Mouse (Mus musculus) forebrain, embryonic 13.5 days (tissue): Measurements from ENCODE around the gene Fam172a. TPM values are rescaled to one million over a fixed set of nuclear protein-coding genes. Genes with fewer than 3 reads are reported as not detected.

Source experiments
- ATAC-seq: fragments of 200-750 bp; cut with Nextera tagmentation; 2 replicates; pipeline ENCODE4 v1.8.0; 2017
- H3K27ac ChIP-seq: fragments of 300-500 bp; sonication (generic); 2 replicates; pipeline ENCODE4 v1.5.1; 2015; ENCODE audit warnings: inconsistent platforms, mild to moderate bottlenecking, moderate library complexity
- H3K27me3 ChIP-seq: fragments of 300-500 bp; sonication (generic); 2 replicates; pipeline ENCODE4 v1.6.1; 2015; ENCODE audit warnings: mild to moderate bottlenecking, inconsistent platforms
- H3K36me3 ChIP-seq: fragments of 300-500 bp; sonication (generic); 2 replicates; pipeline ENCODE4 v1.6.1; 2015; ENCODE audit warnings: mild to moderate bottlenecking, inconsistent platforms; ENCODE audit not compliant: poor library complexity, severe bottlenecking
- H3K4me1 ChIP-seq: fragments of 300-500 bp; sonication (generic); 2 replicates; pipeline ENCODE4 v1.6.1; 2015; ENCODE audit warnings: inconsistent platforms
- H3K4me2 ChIP-seq: fragments of 300-500 bp; sonication (generic); 2 replicates; pipeline ENCODE4 v1.6.1; 2015; ENCODE audit warnings: inconsistent platforms, mild to moderate bottlenecking, moderate library complexity
- H3K4me3 ChIP-seq: fragments of 300-500 bp; sonication (generic); 2 replicates; pipeline ENCODE4 v1.5.1; 2015; ENCODE audit warnings: mild to moderate bottlenecking, inconsistent platforms
- H3K9ac ChIP-seq: fragments of 300-500 bp; sonication (generic); 2 replicates; pipeline ENCODE4 v1.6.1; 2015; ENCODE audit warnings: mild to moderate bottlenecking, inconsistent platforms
- H3K9me3 ChIP-seq: fragments of 300-500 bp; sonication (generic); replicated peaks from 2 replicates; pipeline ENCODE4 v1.6.1; 2016; ENCODE audit warnings: inconsistent platforms
- WGBS: fragments of 180-500 bp; shearing (Covaris S2); methylation state at CpG from one replicate; pipeline ENCODE4 v1.1.7; 2015; 5-methylcytosine and 5-hydroxymethylcytosine counted together
- polyA plus RNA-seq: library from polyadenylated mRNA; unstranded; fragments of >200 nt; fragmentation: Nextera tagmentation; extraction: Ambion mirVana; gene quantifications from 2 replicates; pipeline ENCODE4 v1.2.1, GENCODE M21; 2015

Gene Fam172a
- polyA plus RNA-seq, 1 experiment from 2014 or later, result 54.8 TPM

DNA sequence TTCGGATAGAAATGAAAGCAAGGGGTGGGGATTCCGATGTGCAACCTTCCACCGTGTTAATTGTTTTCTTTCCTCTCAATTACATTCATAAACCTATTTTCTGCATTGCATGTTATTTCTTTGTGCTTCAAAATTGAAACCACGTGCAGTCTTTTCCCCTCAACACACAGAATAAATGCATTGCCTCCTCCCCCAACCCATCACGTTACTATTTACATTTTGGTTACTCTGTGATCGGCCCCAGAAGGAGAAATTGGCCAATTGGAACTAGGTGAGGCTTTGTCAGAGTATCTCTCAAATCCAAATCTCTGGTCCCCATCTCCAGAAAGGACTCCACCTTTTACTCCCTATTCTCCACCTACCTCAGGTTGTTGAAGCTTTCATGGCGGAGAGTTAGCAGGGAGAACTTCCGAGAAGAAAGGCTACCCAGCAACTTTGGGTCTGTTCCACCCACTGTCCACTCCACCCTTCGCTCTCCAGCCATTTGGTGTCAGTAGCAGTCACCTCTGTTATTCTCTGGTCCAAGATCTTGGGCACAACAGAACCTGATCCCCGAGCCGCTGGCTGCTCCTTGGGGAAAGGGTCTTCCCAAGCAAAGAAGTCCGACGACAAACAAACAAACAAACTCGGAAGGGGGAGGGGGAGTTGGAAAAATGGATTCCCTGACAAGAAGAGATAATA is 483.1 kb downstream of the Fam172a start:
- H3K36me3 ChIP-seq, result peaks cover 31% of the 10 kb centered on the region
- no peak for ATAC-seq
- 6% methylated on average over 14 of the region's 14 CpGs for WGBS
- peak overlapping the region; percentile 65 for H3K4me2 ChIP-seq
- peak overlapping the region; percentile 97 for H3K27ac ChIP-seq
- H3K9ac ChIP-seq, result peak overlapping the region; percentile 77
- no peaks in the 10 kb centered on the region for H3K9me3 ChIP-seq
- H3K4me3 ChIP-seq, result peak overlapping the region; percentile 23
- H3K27me3 ChIP-seq, result peaks cover 67% of the 10 kb centered on the region
- peaks cover 70% of the 10 kb centered on the region for H3K4me1 ChIP-seq

GRCm38 (mm10) chr13:78186340-78186946 is 484.6 kb downstream of the Fam172a start:
- Histone ChIP-seq H3K9ac (peak overlapping the region; percentile 60), H3K9me3 (no peaks in the 10 kb centered on the region), H3K27me3 (peaks cover 75% of the 10 kb centered on the region), H3K27ac (peak overlapping the region; percentile 97), H3K4me1 (peaks cover 76% of the 10 kb centered on the region), H3K4me2 (peak overlapping the region; percentile 65), H3K36me3 (peaks cover 46% of the 10 kb centered on the region), H3K4me3 (no peak overlapping the region)
- no peak for ATAC-seq
- WGBS, result 13% methylated on average over 12 of the region's 12 CpGs

DNA sequence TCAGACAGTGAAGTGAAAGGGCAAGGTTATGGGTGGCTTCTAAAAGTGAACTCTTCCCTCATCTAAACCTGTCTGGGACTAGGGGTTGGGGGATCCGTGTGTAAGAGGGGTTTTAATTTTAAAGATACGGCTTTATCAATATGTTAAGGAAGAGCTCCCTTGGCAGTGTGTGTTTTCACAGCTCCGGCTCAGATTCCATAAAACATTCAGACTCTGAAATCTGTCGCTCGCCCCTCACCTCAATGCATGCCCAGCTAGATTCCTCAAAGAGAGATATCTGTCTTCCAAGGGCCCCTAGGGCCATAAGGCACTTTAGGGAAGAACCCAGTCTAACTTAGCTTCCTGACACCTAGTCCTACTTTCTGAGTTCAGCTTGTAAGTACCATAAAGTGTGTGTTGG is 486.0 kb downstream of the Fam172a start:
- no peak for ATAC-seq
- H3K4me1 ChIP-seq, result peaks cover 81% of the 10 kb centered on the region

DNA sequence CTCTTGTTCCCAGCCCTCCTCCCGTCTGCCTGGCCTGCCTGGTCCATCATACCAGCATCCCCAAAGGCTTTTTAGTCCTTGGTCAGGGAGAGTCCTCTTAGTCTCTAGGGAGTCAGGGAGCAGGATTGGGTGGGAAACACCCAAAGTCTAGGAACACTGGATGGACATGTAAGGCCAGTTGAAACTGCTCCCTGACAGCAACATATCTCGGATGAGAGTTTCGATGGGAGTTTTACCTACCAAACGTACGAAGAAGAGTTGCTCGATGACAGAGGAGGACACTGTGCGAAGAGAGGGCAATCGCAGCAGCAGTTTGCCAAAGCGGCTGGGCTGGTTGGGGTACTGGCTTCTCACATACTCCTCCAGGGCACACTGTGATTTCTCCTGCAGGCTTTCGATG is 487.8 kb downstream of the Fam172a start:
- WGBS, result 19% methylated on average over 10 of the region's 10 CpGs
- peak overlapping the region; percentile 76 for H3K4me2 ChIP-seq
- H3K27me3 ChIP-seq, result peaks cover 65% of the 10 kb centered on the region
- peak overlapping the region; percentile 100 for H3K9ac ChIP-seq
- peaks cover 74% of the 10 kb centered on the region for H3K4me1 ChIP-seq
- H3K36me3 ChIP-seq, result peaks cover 58% of the 10 kb centered on the region
- H3K4me3 ChIP-seq, result peak overlapping the region; percentile 95
- H3K9me3 ChIP-seq, result no peaks in the 10 kb centered on the region
- ATAC-seq, result no peak
- H3K27ac ChIP-seq, result peak overlapping the region; percentile 86

More for the DNA sequence above, 486.0 kb downstream of the Fam172a start:
- peaks cover 72% of the 10 kb centered on the region for H3K27me3 ChIP-seq
- no peaks in the 10 kb centered on the region for H3K9me3 ChIP-seq
- 45% methylated on average over 5 of the region's 5 CpGs for WGBS
- peak overlapping the region; percentile 18 for H3K4me3 ChIP-seq
- peak overlapping the region; percentile 97 for H3K27ac ChIP-seq
- H3K9ac ChIP-seq, result peak overlapping the region; percentile 60
- peaks cover 51% of the 10 kb centered on the region for H3K36me3 ChIP-seq
- H3K4me2 ChIP-seq, result peak overlapping the region; percentile 55

DNA sequence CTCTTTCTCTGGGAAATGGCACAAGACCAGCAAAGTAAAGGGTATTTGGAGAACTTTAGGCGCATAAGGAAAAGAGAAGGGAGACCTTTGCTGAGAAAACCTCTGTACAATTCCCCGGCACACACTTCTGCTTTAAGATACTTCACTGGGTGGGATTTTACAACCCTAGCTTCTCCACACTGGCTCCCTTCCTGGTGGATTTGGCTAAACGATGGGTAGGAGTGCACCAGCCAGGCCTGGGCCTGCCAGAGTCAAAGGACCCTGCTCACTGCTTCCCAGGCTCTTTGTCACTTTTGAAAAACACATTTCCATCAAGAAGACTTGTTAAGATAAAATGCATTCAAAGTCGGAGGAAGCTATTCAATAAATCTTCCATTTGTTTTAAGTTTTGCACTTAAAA is 491.4 kb downstream of the Fam172a start:
- H3K4me3 ChIP-seq, result peak overlapping the region; percentile 95
- H3K36me3 ChIP-seq, result peaks cover 51% of the 10 kb centered on the region
- no peak for ATAC-seq
- peak overlapping the region; percentile 76 for H3K4me2 ChIP-seq
- H3K9ac ChIP-seq, result peak overlapping the region; percentile 100
- 20% methylated on average over 4 of the region's 4 CpGs for WGBS
- H3K4me1 ChIP-seq, result peaks cover 38% of the 10 kb centered on the region
- peaks cover 44% of the 10 kb centered on the region for H3K27me3 ChIP-seq
- peak overlapping the region; percentile 97 for H3K27ac ChIP-seq
- H3K9me3 ChIP-seq, result no peaks in the 10 kb centered on the region

DNA sequence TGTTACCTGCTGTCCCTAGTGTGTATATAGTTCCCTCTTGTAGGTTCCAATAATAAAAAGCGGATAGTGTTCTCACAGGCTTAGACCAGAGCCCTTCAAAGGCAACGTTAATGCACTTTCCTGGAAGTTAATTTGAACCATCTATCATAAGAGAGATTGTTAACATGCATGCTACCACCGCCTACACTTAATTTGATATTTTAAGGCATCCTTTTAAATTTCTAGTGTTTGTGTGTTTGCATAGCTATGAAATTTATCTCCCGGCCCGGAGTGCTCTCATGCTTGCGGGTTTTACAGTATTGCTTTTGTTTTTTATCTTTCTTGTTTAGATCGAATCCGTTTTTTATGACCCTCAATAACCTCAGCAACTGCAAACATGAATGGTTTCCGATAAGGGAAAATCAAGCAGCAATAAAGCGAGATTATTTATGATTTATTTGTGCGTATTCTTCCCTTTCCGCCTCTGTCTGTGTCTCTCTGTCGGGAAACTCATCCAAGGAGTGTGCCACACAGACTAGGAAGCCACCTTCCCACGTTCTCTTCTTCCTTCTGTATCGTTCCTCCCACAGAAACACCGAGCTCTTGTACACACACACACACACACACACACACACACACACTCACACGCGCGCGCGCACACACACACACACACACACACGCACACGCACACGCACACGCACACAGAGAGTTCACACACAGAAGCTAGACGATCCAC is 492.5 kb downstream of the Fam172a start:
- no peaks in the 10 kb centered on the region for H3K9me3 ChIP-seq
- peaks cover 32% of the 10 kb centered on the region for H3K4me1 ChIP-seq
- peaks cover 45% of the 10 kb centered on the region for H3K36me3 ChIP-seq
- peak overlapping the region; percentile 95 for H3K4me3 ChIP-seq
- peaks cover 39% of the 10 kb centered on the region for H3K27me3 ChIP-seq
- H3K9ac ChIP-seq, result peak overlapping the region; percentile 100
- WGBS, result 8% methylated on average over 21 of the region's 26 CpGs
- ATAC-seq, result no peak
- H3K4me2 ChIP-seq, result peak overlapping the region; percentile 76
- peak overlapping the region; percentile 97 for H3K27ac ChIP-seq

GRCm38 (mm10) chr13:78194850-78195600 is 493.2 kb downstream of the Fam172a start:
- Histone ChIP-seq H3K4me1 (peaks cover 31% of the 10 kb centered on the region), H3K4me2 (peak overlapping the region; percentile 76), H3K9ac (peak overlapping the region; percentile 100), H3K36me3 (peaks cover 38% of the 10 kb centered on the region), H3K27me3 (peaks cover 34% of the 10 kb centered on the region), H3K27ac (peak overlapping the region; percentile 97), H3K9me3 (no peaks in the 10 kb centered on the region), H3K4me3 (peak overlapping the region; percentile 95)
- peak; percentile 5; the same call in 1 of the 2 replicates for ATAC-seq
- under 1% methylated on average over 61 of the region's 64 CpGs for WGBS

DNA sequence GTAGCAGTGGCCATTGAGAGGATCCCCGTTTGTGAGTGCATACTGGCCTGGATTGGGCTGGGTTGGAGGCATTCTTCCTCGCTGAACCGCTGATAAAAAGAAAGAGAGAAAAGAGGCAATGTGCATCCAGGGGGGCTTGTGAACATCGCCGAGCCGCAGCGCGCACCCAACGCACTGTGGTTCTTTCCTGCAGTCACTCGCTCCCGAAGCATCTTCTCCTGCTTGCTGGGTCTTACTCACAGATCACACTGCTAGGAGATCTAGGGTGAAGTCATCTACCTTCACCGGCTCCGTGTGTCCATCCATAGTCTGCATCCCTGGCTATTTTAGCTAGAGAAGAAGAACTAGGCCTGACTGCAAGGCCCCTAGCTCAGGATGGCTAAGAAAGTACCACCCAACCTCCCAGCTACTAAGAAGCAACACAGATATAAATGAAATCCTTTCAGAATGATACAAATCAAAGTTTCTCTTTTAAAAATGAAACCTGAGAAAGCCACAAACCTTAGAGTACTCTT is 493.8 kb downstream of the Fam172a start:
- Histone ChIP-seq H3K9ac (peak overlapping the region; percentile 100), H3K36me3 (peaks cover 32% of the 10 kb centered on the region), H3K27ac (peak overlapping the region; percentile 97), H3K27me3 (peaks cover 27% of the 10 kb centered on the region), H3K4me2 (peak overlapping the region; percentile 76), H3K4me3 (peak overlapping the region; percentile 95), H3K4me1 (peaks cover 25% of the 10 kb centered on the region), H3K9me3 (no peaks in the 10 kb centered on the region)
- ATAC-seq, result no peak
- 3% methylated on average over 13 of the region's 13 CpGs for WGBS

DNA sequence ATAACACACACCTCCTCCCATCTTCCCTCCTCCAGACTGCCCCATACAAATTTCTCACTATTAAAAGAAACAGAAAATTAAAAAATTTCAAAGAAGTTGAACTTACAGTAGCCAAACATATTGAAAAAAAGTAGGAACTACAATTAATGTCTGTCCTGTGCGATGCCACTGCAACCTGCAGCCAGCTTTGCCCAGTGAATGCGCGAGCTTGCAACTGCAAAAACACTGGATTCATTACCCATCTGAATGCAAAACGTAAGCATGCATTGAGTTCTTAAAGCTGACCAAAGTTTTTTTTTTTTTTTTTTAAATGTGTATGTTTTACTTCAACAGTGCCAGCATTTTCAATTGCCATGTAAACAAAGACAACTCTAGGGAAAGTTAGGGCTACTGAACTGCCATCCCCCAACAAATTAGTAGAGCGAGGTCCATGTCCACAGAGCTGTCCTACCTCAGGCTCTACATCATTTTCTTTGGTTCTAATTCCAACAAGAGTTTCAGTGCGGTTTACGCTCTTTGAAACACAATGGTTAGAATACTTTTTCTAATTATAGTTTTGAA is 494.5 kb downstream of the Fam172a start:
- Histone ChIP-seq H3K9ac (peak overlapping the region; percentile 100), H3K4me3 (peak overlapping the region; percentile 95), H3K27ac (peak overlapping the region; percentile 97), H3K4me1 (peaks cover 18% of the 10 kb centered on the region), H3K27me3 (peaks cover 21% of the 10 kb centered on the region), H3K9me3 (no peaks in the 10 kb centered on the region), H3K4me2 (peak overlapping the region; percentile 76), H3K36me3 (peaks cover 25% of the 10 kb centered on the region)
- 5% methylated on average over 7 of the region's 7 CpGs for WGBS
- no peak for ATAC-seq

DNA sequence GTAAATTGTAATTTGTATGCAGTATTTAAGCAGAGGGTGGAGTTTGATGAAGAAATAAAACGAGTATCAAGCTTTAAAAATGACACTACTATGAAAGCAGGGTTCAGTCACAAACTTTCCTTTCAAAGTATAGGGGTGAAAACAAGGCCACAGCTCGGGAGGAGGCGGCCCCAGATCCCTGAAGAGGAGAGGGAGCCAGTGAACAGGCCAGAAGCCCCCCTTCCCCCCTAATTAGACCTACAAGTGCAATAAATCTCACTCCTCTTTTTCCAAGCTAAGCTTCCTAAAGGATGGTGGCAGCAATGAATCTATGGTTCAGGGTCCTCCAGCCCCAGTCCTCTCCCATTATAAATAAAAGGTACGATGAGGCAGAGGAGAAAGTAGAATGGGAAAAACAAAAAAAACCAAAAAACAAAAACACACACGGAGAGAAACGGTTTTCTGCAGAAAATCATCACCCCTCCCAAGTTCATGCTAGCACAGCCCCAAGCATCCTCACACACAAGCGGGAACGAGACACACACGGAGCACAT is 495.5 kb downstream of the Fam172a start:
- Histone ChIP-seq H3K36me3 (peaks cover 19% of the 10 kb centered on the region), H3K4me2 (peak overlapping the region; percentile 78), H3K4me3 (peak overlapping the region; percentile 95), H3K27ac (peak overlapping the region; percentile 100), H3K9me3 (no peaks in the 10 kb centered on the region), H3K4me1 (peaks cover 9% of the 10 kb centered on the region; the same call in 1 of the 2 replicates), H3K27me3 (peaks cover 13% of the 10 kb centered on the region; the same call in 1 of the 2 replicates), H3K9ac (peak overlapping the region; percentile 100)
- ATAC-seq, result no peak
- WGBS, result 0% methylated on average over 9 of the region's 9 CpGs
